Mouse (Mus musculus): ENCODE measurements around the gene Foxl2. TPM values are rescaled to one million over a fixed set of nuclear protein-coding genes. Genes with fewer than 3 reads are reported as not detected.
A peak's percentile ranks its signal among the peaks of the same experiment; 100 is the strongest.

Gene Foxl2
- total RNA-seq (2021): 1 to 10 TPM in 1 of 2 experiments, under 1 TPM in 1; 0.79 to 1.1 TPM

DNA sequence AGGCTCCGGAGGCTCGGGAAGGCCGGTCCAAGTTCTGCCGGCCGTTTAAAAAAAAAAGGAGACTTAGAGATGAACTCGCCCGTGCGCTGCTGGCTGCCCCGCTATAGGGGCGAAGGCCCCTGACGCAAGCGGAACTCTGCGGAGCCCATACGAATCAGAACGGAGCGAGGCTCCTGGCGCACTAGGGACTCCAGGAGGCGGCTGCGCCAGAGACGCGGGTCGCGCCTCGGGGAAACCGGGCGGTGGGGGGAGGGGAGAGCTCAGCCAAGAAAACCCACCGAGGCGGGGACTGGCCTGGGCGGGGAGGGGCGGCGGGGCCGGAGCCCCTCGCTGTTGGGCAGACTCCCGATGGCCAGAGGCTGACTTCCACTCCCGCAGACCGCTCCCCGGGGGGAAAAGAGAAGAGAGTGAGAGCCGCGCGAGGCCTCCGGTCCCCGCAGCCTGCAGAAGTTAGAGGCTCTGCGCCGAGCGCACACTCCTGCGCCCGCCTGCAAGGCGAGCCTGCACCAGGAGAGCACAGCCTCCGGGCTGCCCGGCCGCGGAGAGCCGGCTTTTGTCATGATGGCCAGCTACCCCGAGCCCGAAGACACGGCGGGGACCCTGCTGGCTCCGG is at the start of gene Foxl2:
Gene Foxl2, plus strand, starts transcription at position 186 of the 613 bp plus-strand sequence.
- intact Hi-C loops (cut with DNase I): loop anchor here (5.0 to 10.0 kb wide), 2 partner anchors 310 to 917 kb away; no protein-coding TSS in a partner anchor
- DNase-seq (ENCODE audit: extremely low spot score in 1 of 2, low spot score in 2 of 2): peak in 1 of 2 experiments; percentile 81

DNA sequence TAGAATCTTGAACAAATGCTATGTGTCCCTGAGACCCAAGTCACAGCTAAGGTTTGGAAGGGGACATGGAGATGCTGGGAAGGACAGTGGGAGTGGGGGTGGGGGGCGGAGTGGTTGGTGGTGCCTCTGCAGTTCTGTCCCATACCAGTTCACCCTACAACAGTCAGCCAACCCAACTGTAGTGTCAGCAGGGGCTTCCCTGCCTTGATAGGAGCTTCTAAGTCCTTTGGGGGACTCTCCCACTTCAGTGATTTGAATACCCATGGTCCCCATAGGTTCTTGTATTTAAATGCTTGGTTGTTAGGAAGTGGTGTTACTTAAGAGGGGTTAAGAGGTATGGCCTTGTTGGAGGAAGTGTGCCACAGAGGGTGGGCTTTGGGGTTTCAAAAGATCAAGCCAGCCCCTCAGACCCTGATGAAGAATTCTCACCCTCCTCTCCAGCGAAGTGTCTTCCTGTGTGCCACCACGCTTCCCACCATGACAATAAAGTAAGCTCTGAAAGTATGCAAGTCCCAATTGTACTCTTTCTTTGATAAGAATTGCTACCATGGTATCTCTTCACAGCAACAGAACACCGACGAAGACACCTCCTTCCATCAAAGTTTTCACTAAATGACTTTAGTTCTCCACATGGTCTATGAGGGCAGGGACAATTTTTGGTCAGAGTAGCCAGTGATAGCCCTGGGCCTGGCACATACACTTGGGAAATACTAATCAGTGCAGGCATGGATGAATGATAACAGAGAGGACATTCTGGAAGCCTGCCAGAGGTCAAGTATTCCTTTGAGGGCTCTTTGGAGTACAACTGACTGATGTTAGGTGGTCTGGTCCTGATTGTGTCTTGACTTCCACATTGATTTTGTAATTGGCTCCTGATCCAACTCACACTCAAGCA is 34.2 kb upstream of the Foxl2 start:
- intact Hi-C loops (cut with DNase I): loop anchor here (5.0 kb wide), 1 partner anchor 311 kb away; no protein-coding TSS in a partner anchor
- no peak for DNase-seq (ENCODE audit: extremely low spot score in 1 of 2, low spot score in 2 of 2)

DNA sequence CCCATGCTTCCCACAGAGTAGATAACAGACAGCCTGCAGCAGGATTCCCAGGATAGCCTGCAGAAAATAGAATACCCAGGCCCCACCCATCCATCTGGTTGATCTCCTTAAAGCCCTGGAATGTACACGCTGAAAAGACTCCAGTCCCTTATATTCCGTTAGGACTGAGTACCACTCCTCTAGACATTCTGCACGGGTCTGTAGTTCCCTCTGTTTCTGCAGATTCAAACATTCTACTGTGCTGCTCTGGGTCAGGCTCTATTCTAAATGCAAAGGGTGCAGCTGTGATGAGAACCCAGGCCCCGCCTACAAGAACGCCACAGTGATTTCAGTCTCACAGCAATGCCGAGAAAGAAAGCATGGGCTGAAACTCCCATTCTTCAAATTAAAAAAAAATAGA is 32.0 kb upstream of the Foxl2 start:
- peak in 1 of 2 experiments; percentile 14 for DNase-seq (ENCODE audit: extremely low spot score in 1 of 2, low spot score in 2 of 2)
- intact Hi-C loops (cut with DNase I): loop anchor here (5.0 kb wide), 1 partner anchor 309 kb away; no protein-coding TSS in a partner anchor

DNA sequence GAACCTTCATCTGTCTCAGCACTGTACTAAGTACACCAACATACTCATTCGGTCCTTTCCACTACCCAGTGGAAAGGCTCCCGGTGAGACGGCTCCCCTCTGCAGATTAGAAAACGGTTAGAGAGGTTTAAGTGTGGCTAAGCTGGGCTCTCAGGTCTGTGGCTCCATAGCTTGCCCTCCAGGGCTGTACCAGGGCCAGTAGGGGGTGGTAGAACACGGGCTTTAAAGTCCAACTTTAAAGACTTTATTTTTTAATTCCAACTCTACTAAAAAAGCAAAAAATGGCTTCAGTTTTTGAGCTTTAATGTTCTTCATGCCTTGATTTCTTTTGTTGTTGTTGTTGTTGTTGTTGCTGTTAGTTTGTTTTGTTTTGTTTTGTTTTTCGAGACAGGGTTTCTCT is 30.9 kb upstream of the Foxl2 start:
- intact Hi-C loops (cut with DNase I): loop anchor here (5.0 kb wide), 1 partner anchor 308 kb away; no protein-coding TSS in a partner anchor
- no peak for DNase-seq (ENCODE audit: extremely low spot score in 1 of 2, low spot score in 2 of 2)

DNA sequence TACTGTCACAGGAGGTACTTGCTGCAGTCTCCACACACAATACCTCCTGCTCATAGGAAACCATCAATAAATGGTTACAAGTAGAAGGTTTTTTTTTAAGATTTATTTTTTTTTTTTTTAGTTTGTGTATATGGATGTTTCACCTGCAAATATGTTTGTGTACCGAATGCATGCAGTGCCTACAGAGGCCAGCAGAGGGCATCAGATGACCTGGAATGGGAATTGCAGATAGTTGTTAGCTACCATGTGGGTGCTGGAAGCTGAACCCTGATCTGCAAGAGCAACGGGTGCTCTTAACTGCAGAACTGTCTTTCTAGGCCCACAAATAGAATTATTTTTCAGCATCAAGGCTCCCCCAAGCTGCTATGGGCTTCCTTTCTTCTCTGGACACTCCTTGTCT is 25.6 kb upstream of the Foxl2 start:
- intact Hi-C loops (cut with DNase I): no loop called here
- no peak for DNase-seq (ENCODE audit: extremely low spot score in 1 of 2, low spot score in 2 of 2)

DNA sequence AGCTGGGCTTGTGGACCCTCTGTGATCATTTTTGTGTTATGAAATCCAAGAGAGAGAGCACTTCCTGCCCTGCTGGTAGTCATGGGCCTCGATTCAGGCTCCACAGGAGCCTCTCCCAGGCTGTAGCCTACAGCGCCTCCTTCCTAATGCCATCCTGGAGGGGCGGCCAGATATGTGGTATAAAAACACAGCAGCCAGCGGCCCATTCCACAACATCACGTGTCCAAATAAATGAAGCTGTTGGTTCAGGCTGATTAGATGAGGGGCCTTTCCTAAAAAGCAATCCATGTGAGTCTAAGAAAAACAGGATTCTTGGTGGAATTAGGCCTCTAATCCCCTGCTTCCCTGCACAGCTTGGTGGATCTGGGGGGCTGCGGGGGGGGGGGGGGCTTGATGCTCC is 22.2 kb upstream of the Foxl2 start:
- DNase-seq (ENCODE audit: extremely low spot score in 1 of 2, low spot score in 2 of 2): no peak
- intact Hi-C loops (cut with DNase I): no loop called here

DNA sequence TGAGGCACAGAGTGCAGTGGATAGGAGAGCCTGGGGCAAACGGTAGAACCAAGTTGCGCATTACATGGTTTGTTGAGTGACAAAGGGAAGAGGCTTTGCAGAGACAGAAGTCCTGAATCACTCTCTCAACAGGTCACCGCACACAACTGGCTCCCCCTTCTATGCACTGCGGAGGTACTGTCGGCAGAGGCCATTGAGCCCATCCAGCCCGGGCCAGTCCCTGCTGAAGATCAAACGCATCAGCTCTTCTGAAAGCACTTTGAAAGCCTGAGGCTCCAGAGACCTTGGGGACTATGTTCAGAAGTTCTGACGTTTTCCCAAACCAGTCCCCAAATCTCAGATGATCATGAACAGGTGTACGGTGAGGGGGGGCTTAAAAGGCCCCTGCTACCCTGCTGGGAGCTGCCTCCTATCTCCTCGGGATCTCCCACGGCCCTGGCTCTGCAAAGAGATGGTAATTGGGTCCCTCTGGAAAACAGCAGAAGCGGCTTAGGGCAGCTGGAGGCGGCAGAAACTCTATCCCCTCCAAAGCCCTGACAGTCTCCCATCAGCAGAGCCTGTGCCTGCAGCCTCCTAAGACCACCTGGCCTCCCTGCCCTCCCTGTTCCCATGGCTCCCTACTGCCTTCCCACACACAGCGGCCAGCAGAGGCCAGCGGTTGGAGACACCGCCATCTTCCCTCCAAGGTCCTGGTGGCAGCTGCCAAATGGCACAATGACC is 19.7 kb upstream of the Foxl2 start:
- no peak for DNase-seq (ENCODE audit: extremely low spot score in 1 of 2, low spot score in 2 of 2)

DNA sequence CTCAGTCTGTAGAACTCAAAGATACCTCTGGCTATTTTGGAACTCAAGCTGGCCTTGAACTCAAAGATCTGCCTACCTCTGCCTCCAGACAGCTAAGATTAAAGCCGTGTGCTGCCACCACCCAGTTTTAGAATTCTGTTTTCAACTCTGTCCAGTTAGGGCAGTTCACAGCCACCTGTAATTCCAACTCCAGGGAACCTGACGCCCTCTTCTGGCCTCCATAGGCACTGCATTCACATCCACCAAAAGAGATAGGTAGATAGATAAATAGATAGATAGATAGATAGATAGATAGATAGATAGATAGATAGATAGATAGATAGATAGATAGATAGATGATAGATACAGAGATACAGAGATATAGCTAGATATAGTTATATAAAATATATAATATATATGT is 15.8 kb upstream of the Foxl2 start:
- DNase-seq (ENCODE audit: extremely low spot score in 1 of 2, low spot score in 2 of 2): no peak
- intact Hi-C loops (cut with DNase I): no loop called here

More for the DNA sequence above, 19.7 kb upstream of the Foxl2 start:
- intact Hi-C loops (cut with DNase I): no loop called here

DNA sequence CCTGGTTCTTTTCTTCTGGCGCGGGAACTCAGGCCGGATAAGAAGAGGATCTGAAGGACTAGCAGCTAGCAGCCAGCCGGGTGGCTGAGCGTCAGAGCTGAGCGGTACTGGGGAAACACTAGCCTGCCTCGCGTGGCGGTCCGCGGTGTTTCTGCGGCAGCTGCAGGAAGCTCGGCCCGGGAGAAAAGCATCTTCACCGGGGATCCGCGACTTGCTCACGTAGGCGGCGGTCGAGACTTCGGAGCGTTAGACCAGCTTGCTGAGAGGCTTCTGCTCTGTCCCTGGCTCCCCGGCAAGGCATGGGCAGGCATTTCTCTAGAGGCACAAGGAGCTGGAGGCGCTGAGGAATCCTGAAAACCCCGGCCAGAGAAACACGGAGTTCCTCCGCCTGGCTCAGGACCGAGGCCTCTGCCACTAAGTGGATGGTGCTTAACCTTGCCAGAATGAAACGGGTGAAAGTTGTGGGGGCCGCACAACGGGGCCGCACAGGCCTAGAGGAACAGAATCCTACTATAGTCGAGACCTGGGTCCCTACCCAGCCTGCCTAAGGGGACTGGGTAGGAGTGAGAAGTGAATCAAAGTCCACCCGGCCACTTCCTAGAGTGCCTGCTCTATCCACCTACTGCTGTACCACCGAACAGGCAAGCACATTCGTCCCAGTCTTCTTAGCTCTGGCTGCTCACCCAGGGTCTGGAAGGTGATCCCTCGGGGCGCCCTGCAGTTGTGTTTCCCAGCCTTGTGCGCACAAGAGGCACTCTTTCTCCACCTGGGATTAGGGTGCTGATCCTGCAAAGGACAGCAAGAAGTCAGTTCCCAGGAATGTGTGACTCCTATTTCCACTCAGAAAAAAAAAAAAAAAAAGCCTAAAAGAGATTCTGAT is 2.7 kb upstream of the Foxl2 start:
- DNase-seq (ENCODE audit: extremely low spot score in 1 of 2, low spot score in 2 of 2): peak in 1 of 2 experiments; percentile 67
- intact Hi-C loops (cut with DNase I): loop anchor here (5.0 to 10.0 kb wide), 2 partner anchors 308 to 340 kb away; no protein-coding TSS in a partner anchor

DNA sequence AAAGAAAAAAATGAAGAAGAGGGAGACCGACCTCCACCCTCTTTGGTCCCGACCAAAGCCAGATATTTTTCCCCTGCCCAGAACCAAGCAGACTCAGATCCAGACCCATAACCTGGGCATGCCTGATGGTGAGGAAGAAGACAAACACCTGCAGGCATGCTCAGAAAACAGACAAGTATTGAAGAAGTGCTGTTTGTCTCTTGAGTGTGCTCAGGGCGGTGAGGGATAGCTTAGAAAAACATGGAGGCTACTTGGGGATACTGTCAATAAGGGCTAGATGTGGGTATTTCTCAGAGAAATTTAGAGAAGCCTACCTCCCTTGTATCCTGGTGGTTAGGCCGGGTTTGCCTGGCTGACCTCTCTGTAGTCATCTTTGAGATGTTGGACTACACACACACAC is 1.8 kb upstream of the Foxl2 start:
- no peak for DNase-seq (ENCODE audit: extremely low spot score in 1 of 2, low spot score in 2 of 2)
- intact Hi-C loops (cut with DNase I): loop anchor here (5.0 to 10.0 kb wide), 2 partner anchors 308 to 341 kb away; no protein-coding TSS in a partner anchor

DNA sequence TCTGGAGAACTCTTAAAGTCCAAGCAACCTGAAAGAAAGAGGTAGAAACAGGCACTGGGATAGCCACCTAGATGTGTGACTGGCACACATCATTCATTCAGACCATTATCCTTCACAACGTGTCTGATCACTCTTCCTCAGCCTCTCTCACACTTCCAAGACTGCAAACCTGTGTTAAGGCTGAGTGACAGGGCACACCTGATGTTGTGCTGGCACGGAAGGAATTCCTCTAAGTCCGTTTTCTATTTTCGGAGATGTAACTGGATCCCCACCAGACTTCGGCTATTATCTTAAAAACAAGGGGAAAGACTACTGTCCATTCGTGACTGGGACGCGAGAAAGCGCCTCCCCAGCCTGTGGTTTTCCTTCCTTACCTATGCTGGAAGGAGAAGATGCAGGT is 1.3 kb upstream of the Foxl2 start:
- intact Hi-C loops (cut with DNase I): loop anchor here (5.0 to 10.0 kb wide), 2 partner anchors 309 to 342 kb away; no protein-coding TSS in a partner anchor
- no peak for DNase-seq (ENCODE audit: extremely low spot score in 1 of 2, low spot score in 2 of 2)

DNA sequence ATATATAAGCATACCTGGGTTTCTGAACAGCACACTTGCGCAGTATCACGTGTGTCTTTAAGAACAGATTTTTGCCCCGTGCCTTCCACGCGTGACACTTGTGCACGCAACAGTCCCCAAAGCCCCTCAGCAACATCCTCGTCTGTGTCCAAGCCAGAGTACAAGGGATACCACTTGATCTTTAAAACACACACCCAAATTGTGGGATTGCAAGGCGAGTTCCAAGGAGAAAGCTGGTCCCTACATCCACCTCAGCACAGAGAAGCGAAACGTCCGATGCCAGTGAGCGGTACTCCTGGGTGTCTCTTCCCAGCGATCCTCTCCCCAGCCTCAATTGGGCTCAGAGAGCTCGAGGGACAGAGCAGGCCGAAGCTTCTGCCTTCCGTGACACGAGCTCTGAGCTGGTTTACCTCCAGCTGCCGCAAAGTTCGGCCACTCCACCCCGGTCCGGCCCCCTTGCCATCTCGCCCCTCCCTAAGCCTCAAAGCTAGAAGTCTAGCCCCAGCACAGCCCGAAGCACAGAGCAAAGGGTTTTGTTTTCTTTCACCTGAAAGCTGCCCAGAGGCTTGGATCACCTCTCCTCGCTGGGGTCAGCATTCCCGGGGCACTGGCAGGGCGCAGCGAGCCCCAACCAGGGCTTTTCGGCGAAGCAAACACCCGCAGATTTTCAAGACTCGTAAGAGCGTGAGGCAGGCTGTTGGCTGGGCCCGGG is 541 bp upstream of the Foxl2 start:
- intact Hi-C loops (cut with DNase I): loop anchor here (5.0 to 10.0 kb wide), 3 partner anchors 310 to 918 kb away; no protein-coding TSS in a partner anchor
- peak in 1 of 2 experiments; percentile 60 for DNase-seq (ENCODE audit: extremely low spot score in 1 of 2, low spot score in 2 of 2)

DNA sequence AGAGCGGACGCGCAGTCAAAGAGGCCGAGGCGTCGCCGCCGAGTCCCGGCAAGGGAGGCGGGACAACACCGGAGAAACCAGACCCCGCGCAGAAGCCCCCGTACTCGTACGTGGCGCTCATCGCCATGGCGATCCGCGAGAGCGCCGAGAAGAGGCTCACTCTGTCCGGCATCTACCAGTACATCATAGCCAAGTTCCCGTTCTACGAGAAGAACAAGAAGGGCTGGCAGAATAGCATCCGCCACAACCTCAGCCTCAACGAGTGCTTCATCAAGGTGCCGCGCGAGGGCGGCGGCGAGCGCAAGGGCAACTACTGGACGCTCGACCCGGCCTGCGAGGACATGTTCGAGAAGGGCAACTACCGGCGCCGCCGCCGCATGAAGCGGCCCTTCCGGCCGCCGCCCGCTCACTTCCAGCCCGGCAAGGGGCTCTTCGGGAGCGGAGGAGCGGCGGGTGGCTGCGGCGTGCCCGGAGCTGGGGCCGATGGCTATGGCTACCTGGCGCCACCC is 682 bp downstream of the Foxl2 start:
- DNase-seq (ENCODE audit: extremely low spot score in 1 of 2, low spot score in 2 of 2): peak in 1 of 2 experiments; percentile 62
- intact Hi-C loops (cut with DNase I): loop anchor here (5.0 to 10.0 kb wide), 2 partner anchors 311 to 917 kb away; no protein-coding TSS in a partner anchor

DNA sequence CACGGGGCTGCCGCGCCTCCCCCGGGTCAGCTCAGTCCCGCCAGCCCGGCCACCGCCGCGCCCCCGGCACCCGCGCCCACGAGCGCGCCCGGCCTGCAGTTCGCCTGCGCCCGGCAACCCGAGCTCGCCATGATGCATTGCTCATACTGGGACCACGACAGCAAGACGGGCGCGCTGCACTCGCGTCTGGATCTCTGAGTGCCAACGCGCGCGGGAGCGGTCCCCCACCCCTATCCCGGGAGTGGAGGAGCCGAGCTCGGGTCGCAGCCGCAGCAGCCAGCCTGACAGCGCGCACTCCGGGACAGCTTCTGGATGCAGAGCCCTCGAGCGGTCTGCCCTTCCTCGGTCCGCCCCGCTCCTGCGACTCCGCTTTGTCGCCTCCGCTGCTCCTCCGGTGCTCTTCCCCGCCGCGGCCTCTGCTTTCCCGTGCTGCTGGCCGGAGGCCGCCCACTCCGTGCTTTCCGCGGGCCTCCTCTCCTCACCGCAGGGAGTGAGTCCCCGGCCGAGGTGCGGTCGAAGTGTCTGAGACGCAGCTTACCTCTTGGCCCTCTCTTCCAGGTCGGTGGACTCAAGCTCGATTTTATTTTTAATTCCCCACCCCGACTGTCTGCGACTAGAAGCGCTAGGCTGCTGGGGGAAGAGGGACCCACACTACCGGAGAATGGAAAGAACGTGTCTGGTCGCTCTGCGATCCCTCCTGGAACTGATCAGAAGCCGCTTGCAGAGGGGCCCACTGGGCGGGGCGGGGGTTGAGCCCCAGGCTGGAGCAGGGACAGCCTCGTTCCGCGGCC is 1.7 kb downstream of the Foxl2 start:
- DNase-seq (ENCODE audit: extremely low spot score in 1 of 2, low spot score in 2 of 2): peak in 1 of 2 experiments; percentile 31
- intact Hi-C loops (cut with DNase I): loop anchor here (5.0 to 10.0 kb wide), 2 partner anchors 312 to 916 kb away; no protein-coding TSS in a partner anchor

DNA sequence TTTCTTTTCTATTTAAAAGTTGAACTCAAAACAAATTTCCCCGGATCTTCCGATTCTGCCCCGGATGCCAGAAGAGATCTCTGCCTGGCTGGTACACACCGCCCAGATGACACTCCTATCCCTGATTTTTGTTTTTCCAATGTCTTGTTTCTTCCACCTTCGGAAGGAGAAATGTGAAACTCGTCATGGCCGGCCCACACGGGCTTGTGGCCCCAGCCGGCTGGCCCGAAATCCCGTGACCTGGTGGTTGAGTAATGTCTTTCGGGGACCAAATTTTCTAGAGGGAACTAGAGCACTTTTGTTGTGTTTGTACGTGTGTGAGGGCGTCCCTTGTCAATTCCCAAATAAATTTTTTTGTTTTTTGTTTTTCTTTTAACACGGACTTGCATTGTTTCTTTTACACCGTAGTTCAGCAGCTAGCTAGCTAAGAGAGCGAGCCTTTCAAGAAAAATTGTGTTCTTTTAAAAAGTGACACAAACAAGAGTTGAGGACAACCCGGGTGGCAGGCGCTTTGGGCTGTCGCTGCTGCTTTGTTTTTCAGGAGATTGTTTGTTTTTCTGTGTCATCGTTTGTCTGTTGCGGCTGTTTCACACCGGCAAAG is 2.8 kb downstream of the Foxl2 start:
- DNase-seq (ENCODE audit: extremely low spot score in 1 of 2, low spot score in 2 of 2): no peak
- intact Hi-C loops (cut with DNase I): loop anchor here (5.0 to 10.0 kb wide), 2 partner anchors 313 to 914 kb away; no protein-coding TSS in a partner anchor

DNA sequence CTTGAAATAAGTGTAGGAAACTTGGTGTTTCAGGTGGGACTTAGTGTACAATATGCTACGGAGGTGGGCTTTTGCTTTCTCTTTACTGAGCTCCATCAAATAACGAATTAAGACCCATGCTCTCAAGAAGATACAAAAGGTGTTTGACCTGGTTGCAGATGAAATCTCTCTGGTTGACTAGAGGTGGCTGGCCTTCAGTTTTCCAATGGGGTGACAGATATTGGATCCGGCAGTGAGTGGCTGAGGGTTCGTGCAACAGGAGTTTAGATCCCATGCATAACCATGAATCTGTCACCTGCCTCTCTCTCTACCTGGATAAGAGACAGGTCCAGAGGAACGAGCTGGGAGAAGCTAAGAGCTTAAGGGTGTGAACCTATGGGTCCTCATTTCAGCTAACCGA is 3.5 kb downstream of the Foxl2 start:
- DNase-seq (ENCODE audit: extremely low spot score in 1 of 2, low spot score in 2 of 2): no peak
- intact Hi-C loops (cut with DNase I): loop anchor here (5.0 to 10.0 kb wide), 2 partner anchors 314 to 914 kb away; no protein-coding TSS in a partner anchor

All from left cerebral cortex, postnatal 10 days (tissue).